Mouse (Mus musculus): ENCODE data around the gene Rrm2. TPM values are rescaled to one million over a fixed set of nuclear protein-coding genes. Genes with fewer than 3 reads are reported as not detected.
A peak's percentile ranks its signal among the peaks of the same experiment; 100 is the strongest.
"Not testable (repeated sequence)": the region's sequence is repeated elsewhere in the genome, so short reads cannot be mapped to it uniquely, and the experiment has no call there.

Rrm2 gene
- polyA plus RNA-seq, 1 experiment from 2014 or later, result 409 TPM

- DNase-seq (ENCODE audit: low spot score) (no peak), ATAC-seq (ENCODE audit: insufficient read depth, low FRiP score, low TSS enrichment) (no peak)
- Histone ChIP-seq H3K9me3 (ENCODE audit: control insufficient read depth, low read length) (no peaks in the 10 kb centered on the region), H3K4me3 (ENCODE audit: low read depth, low read length) (no peak overlapping the region), H3K36me3 (ENCODE audit: control insufficient read depth, insufficient read depth, low read length) (no peaks in the 10 kb centered on the region), H3K4me2 (ENCODE audit: low read depth) (no peak overlapping the region), H3K27ac (ENCODE audit: low read depth, low read length) (no peak overlapping the region), H3K9ac (ENCODE audit: low read length) (no peak overlapping the region), H3K27me3 (ENCODE audit: control insufficient read depth, insufficient read depth, low read length) (0 out of 2 replicates have a peak, but pooled peaks cover 2% of the 10 kb centered on the region), H3K4me1 (ENCODE audit: control insufficient read depth, insufficient read depth, low read length) (no peaks in the 10 kb centered on the region)
- 67% methylated on average over 10 of the region's 10 CpGs for WGBS
Measured at GRCm38 (mm10) chr12:24699578-24699977, 8.5 kb upstream of the Rrm2 start.

- H3K27ac ChIP-seq (ENCODE audit: low read depth, low read length); H3K27me3 ChIP-seq (ENCODE audit: control insufficient read depth, insufficient read depth, low read length); H3K9ac ChIP-seq (ENCODE audit: low read length); H3K4me1 ChIP-seq (ENCODE audit: control insufficient read depth, insufficient read depth, low read length); H3K4me2 ChIP-seq (ENCODE audit: low read depth); H3K36me3 ChIP-seq (ENCODE audit: control insufficient read depth, insufficient read depth, low read length); H3K9me3 ChIP-seq (ENCODE audit: control insufficient read depth, low read length); ATAC-seq (ENCODE audit: insufficient read depth, low FRiP score, low TSS enrichment); H3K4me3 ChIP-seq (ENCODE audit: low read depth, low read length); DNase-seq (ENCODE audit: low spot score): not testable (repeated sequence)
- WGBS, result 87% methylated on average over 9 of the region's 9 CpGs
Measured at GRCm38 (mm10) chr12:24701621-24702020, 6.4 kb upstream of the Rrm2 start.

GRCm38 (mm10) chr12:24703013-24703412, 5.0 kb upstream of the Rrm2 start:
- Histone ChIP-seq H3K27ac (ENCODE audit: low read depth, low read length) (no peak overlapping the region), H3K27me3 (ENCODE audit: control insufficient read depth, insufficient read depth, low read length) (no peaks in the 10 kb centered on the region), H3K36me3 (ENCODE audit: control insufficient read depth, insufficient read depth, low read length) (no peaks in the 10 kb centered on the region), H3K9ac (ENCODE audit: low read length) (no peak overlapping the region), H3K9me3 (ENCODE audit: control insufficient read depth, low read length) (no peaks in the 10 kb centered on the region), H3K4me2 (ENCODE audit: low read depth) (no peak overlapping the region), H3K4me3 (ENCODE audit: low read depth, low read length) (no peak overlapping the region), H3K4me1 (ENCODE audit: control insufficient read depth, insufficient read depth, low read length) (peaks cover 8% of the 10 kb centered on the region; the same call in 1 of the 2 replicates)
- WGBS, result 81% methylated on average over 3 of the region's 3 CpGs
- DNase-seq (ENCODE audit: low spot score), result no peak
- no peak for ATAC-seq (ENCODE audit: insufficient read depth, low FRiP score, low TSS enrichment)

- Histone ChIP-seq H3K4me2 (ENCODE audit: low read depth) (no peak overlapping the region), H3K9me3 (ENCODE audit: control insufficient read depth, low read length) (no peaks in the 10 kb centered on the region), H3K4me1 (ENCODE audit: control insufficient read depth, insufficient read depth, low read length) (peaks cover 14% of the 10 kb centered on the region), H3K36me3 (ENCODE audit: control insufficient read depth, insufficient read depth, low read length) (peaks cover 2% of the 10 kb centered on the region; the same call in 1 of the 2 replicates), H3K27me3 (ENCODE audit: control insufficient read depth, insufficient read depth, low read length) (no peaks in the 10 kb centered on the region), H3K4me3 (ENCODE audit: low read depth, low read length) (no peak overlapping the region), H3K9ac (ENCODE audit: low read length) (no peak overlapping the region), H3K27ac (ENCODE audit: low read depth, low read length) (no peak overlapping the region)
- ATAC-seq (ENCODE audit: insufficient read depth, low FRiP score, low TSS enrichment) (no peak), DNase-seq (ENCODE audit: low spot score) (no peak)
- WGBS, result 83% methylated on average over 15 of the region's 15 CpGs
Measured at GRCm38 (mm10) chr12:24705502-24706263, 2.4 kb upstream of the Rrm2 start.

GRCm38 (mm10) chr12:24706764-24707479, 1.1 kb upstream of the Rrm2 start:
- Histone ChIP-seq H3K36me3 (ENCODE audit: control insufficient read depth, insufficient read depth, low read length) (peaks cover 5% of the 10 kb centered on the region), H3K9me3 (ENCODE audit: control insufficient read depth, low read length) (no peaks in the 10 kb centered on the region), H3K27me3 (ENCODE audit: control insufficient read depth, insufficient read depth, low read length) (no peaks in the 10 kb centered on the region), H3K4me1 (ENCODE audit: control insufficient read depth, insufficient read depth, low read length) (peaks cover 16% of the 10 kb centered on the region), H3K4me2 (ENCODE audit: low read depth) (peak overlapping the region; percentile 62), H3K27ac (ENCODE audit: low read depth, low read length) (no peak overlapping the region), H3K9ac (ENCODE audit: low read length) (peak overlapping the region; percentile 95), H3K4me3 (ENCODE audit: low read depth, low read length) (peak overlapping the region; percentile 93)
- ATAC-seq (ENCODE audit: insufficient read depth, low FRiP score, low TSS enrichment) (peak; percentile 14), DNase-seq (ENCODE audit: low spot score) (peak; percentile 70)
- under 1% methylated on average over 27 of the region's 27 CpGs for WGBS

GRCm38 (mm10) chr12:24707480-24707802, 600 bp upstream of the Rrm2 start:
- Histone ChIP-seq H3K4me1 (ENCODE audit: control insufficient read depth, insufficient read depth, low read length) (peaks cover 18% of the 10 kb centered on the region), H3K36me3 (ENCODE audit: control insufficient read depth, insufficient read depth, low read length) (peaks cover 9% of the 10 kb centered on the region), H3K27ac (ENCODE audit: low read depth, low read length) (no peak overlapping the region), H3K27me3 (ENCODE audit: control insufficient read depth, insufficient read depth, low read length) (no peaks in the 10 kb centered on the region), H3K4me2 (ENCODE audit: low read depth) (peak overlapping the region; percentile 62), H3K9ac (ENCODE audit: low read length) (peak overlapping the region; percentile 95), H3K4me3 (ENCODE audit: low read depth, low read length) (peak overlapping the region; percentile 93), H3K9me3 (ENCODE audit: control insufficient read depth, low read length) (no peaks in the 10 kb centered on the region)
- ATAC-seq (ENCODE audit: insufficient read depth, low FRiP score, low TSS enrichment), result peak; percentile 4; the same call in 1 of the 2 replicates
- WGBS, result under 1% methylated on average over 9 of the region's 9 CpGs
- DNase-seq (ENCODE audit: low spot score), result no peak

GRCm38 (mm10) chr12:24708824-24709218, 780 bp downstream of the Rrm2 start:
- no peak for DNase-seq (ENCODE audit: low spot score)
- Histone ChIP-seq H3K9me3 (ENCODE audit: control insufficient read depth, low read length) (no peaks in the 10 kb centered on the region), H3K36me3 (ENCODE audit: control insufficient read depth, insufficient read depth, low read length) (peaks cover 12% of the 10 kb centered on the region), H3K4me2 (ENCODE audit: low read depth) (peak overlapping the region; percentile 62), H3K9ac (ENCODE audit: low read length) (peak overlapping the region; percentile 95), H3K27me3 (ENCODE audit: control insufficient read depth, insufficient read depth, low read length) (no peaks in the 10 kb centered on the region), H3K4me1 (ENCODE audit: control insufficient read depth, insufficient read depth, low read length) (peaks cover 18% of the 10 kb centered on the region), H3K4me3 (ENCODE audit: low read depth, low read length) (peak overlapping the region; percentile 93), H3K27ac (ENCODE audit: low read depth, low read length) (no peak overlapping the region; the same call in 1 of the 2 replicates)
- under 1% methylated on average over 17 of the region's 17 CpGs for WGBS
- ATAC-seq (ENCODE audit: insufficient read depth, low FRiP score, low TSS enrichment), result no peak

GRCm38 (mm10) chr12:24709409-24709808, 1.4 kb downstream of the Rrm2 start:
- Histone ChIP-seq H3K4me3 (ENCODE audit: low read depth, low read length) (peak overlapping the region; percentile 93), H3K27me3 (ENCODE audit: control insufficient read depth, insufficient read depth, low read length) (no peaks in the 10 kb centered on the region), H3K9me3 (ENCODE audit: control insufficient read depth, low read length) (no peaks in the 10 kb centered on the region), H3K36me3 (ENCODE audit: control insufficient read depth, insufficient read depth, low read length) (peaks cover 12% of the 10 kb centered on the region), H3K4me1 (ENCODE audit: control insufficient read depth, insufficient read depth, low read length) (peaks cover 18% of the 10 kb centered on the region), H3K27ac (ENCODE audit: low read depth, low read length) (no peak overlapping the region; the same call in 1 of the 2 replicates), H3K9ac (ENCODE audit: low read length) (peak overlapping the region; percentile 95), H3K4me2 (ENCODE audit: low read depth) (peak overlapping the region; percentile 62)
- DNase-seq (ENCODE audit: low spot score) (no peak), ATAC-seq (ENCODE audit: insufficient read depth, low FRiP score, low TSS enrichment) (no peak)
- WGBS, result 32% methylated on average over 6 of the region's 6 CpGs

All from neural tube, embryonic 11.5 days (tissue).